Mouse (Mus musculus): ENCODE measurements around the gene Atp1a2.

Gene Atp1a2

GRCm38 (mm10) chr1:172305153-172305552 lies 7.3 kb upstream of the Atp1a2 start:
- no peak for DNase-seq (ENCODE audit: low spot score in 2 of 2)

- DNase-seq (ENCODE audit: low spot score in 2 of 2): no peak
Measured at GRCm38 (mm10) chr1:172304443-172304842, 6.6 kb upstream of the Atp1a2 start.

GRCm38 (mm10) chr1:172302851-172303250 lies 5.0 kb upstream of the Atp1a2 start:
- peak in 1 of 2 experiments; percentile 22 for DNase-seq (ENCODE audit: low spot score in 2 of 2)

- no peak for DNase-seq (ENCODE audit: low spot score in 2 of 2)
Measured at GRCm38 (mm10) chr1:172302311-172302710, 4.4 kb upstream of the Atp1a2 start.

- DNase-seq (ENCODE audit: low spot score in 2 of 2): no peak
Measured at GRCm38 (mm10) chr1:172301180-172301579, 3.3 kb upstream of the Atp1a2 start.

- DNase-seq (ENCODE audit: low spot score in 2 of 2): peak in 1 of 2 experiments; percentile 25
Measured at GRCm38 (mm10) chr1:172300247-172300646, 2.4 kb upstream of the Atp1a2 start.

- DNase-seq (ENCODE audit: low spot score in 2 of 2): peak in 1 of 2 experiments; percentile 43
Measured at GRCm38 (mm10) chr1:172299528-172299927, 1.7 kb upstream of the Atp1a2 start.

GRCm38 (mm10) chr1:172296816-172297510 lies 901 bp downstream of the Atp1a2 start:
- DNase-seq (ENCODE audit: low spot score in 2 of 2): peak in 1 of 2 experiments; percentile 11

- peak in 1 of 2 experiments; percentile 59 for DNase-seq (ENCODE audit: low spot score in 2 of 2)
Measured at GRCm38 (mm10) chr1:172295751-172296197, 2.1 kb downstream of the Atp1a2 start.

- DNase-seq (ENCODE audit: low spot score in 2 of 2): peak in 1 of 2 experiments; percentile 14
Measured at GRCm38 (mm10) chr1:172293449-172293848, 4.4 kb downstream of the Atp1a2 start.

GRCm38 (mm10) chr1:172292880-172293279 lies 5.0 kb downstream of the Atp1a2 start:
- no peak for DNase-seq (ENCODE audit: low spot score in 2 of 2)

- DNase-seq (ENCODE audit: low spot score in 2 of 2): no peak
Measured at GRCm38 (mm10) chr1:172289617-172289946, 8.3 kb downstream of the Atp1a2 start.

GRCm38 (mm10) chr1:172288900-172289616 lies 8.8 kb downstream of the Atp1a2 start:
- no peak for DNase-seq (ENCODE audit: low spot score in 2 of 2)

GRCm38 (mm10) chr1:172286740-172287139 lies 11.1 kb downstream of the Atp1a2 start:
- DNase-seq (ENCODE audit: low spot score in 2 of 2): no peak

- no peak for DNase-seq (ENCODE audit: low spot score in 2 of 2)
Measured at GRCm38 (mm10) chr1:172284221-172284620, 13.6 kb downstream of the Atp1a2 start.

GRCm38 (mm10) chr1:172283073-172283472 lies 14.8 kb downstream of the Atp1a2 start:
- DNase-seq (ENCODE audit: low spot score in 2 of 2): no peak

GRCm38 (mm10) chr1:172281522-172282254 lies 16.2 kb downstream of the Atp1a2 start:
- no peak for DNase-seq (ENCODE audit: low spot score in 2 of 2)

- DNase-seq (ENCODE audit: low spot score in 2 of 2): no peak
Measured at GRCm38 (mm10) chr1:172279768-172280509, 17.9 kb downstream of the Atp1a2 start.

- DNase-seq (ENCODE audit: low spot score in 2 of 2): no peak
Measured at GRCm38 (mm10) chr1:172278328-172278727, 19.5 kb downstream of the Atp1a2 start.

GRCm38 (mm10) chr1:172277172-172277571 lies 20.7 kb downstream of the Atp1a2 start:
- DNase-seq (ENCODE audit: low spot score in 2 of 2): no peak

- no peak for DNase-seq (ENCODE audit: low spot score in 2 of 2)
Measured at GRCm38 (mm10) chr1:172274547-172274946, 23.3 kb downstream of the Atp1a2 start.

- DNase-seq (ENCODE audit: low spot score in 2 of 2): no peak
Measured at GRCm38 (mm10) chr1:172274116-172274515, 23.7 kb downstream of the Atp1a2 start.

Measured in frontal cortex, postnatal 10 days (tissue).